In the genomic region with DNA sequence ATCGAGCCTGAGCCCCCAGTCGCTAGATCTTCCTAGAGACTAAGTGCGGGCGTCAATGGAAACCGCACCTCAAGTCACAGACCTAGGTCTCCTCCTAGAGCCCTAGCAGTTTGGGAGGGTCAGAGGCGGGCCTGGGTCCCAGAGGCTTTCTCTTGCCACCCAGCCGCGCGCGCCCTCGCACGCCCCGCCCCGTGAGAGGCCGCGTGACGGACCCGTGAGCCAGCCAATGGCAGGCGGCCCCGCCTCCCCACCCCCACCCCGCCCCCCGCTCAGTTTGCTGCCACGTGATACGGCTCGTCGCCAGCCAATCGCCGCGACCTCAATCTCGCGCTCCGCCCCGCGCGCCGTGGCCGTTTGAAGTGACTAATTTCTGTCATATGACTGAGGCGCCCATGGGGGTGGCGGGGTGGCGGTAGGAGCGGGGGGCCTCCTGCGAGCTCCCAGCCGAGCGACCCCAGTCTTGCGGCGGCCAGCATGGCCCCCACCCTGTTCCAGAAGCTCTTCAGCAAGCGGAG, we compare ENCODE assay signal across 8 mouse cellular contexts. TPM values are rescaled to one million over a fixed set of nuclear protein-coding genes. Genes with fewer than 3 reads are reported as not detected.
A peak's percentile ranks its signal among the peaks of the same experiment; 100 is the strongest.
DNase-seq lines count a peak whose midpoint lies in the region; ATAC-seq and TF ChIP-seq lines count a peak whose summit lies in the region.

A gene (plus strand): TSS at position 377 of the 515 bp plus-strand sequence.

- peak within 1 kb of the TSS; percentile 96 for H3K9ac ChIP-seq in ES-E14 (ENCODE audit: insufficient read depth, low read depth, low read length, poor library complexity, severe bottlenecking)
- H3K9ac ChIP-seq in forebrain, embryonic 15.5 days (replicated peaks), result peak within 1 kb of the TSS; percentile 83
- H3K9ac ChIP-seq in lung, embryonic 14.5 days, result peak within 1 kb of the TSS; percentile 94

- H3K9me3 ChIP-seq in ES-E14 (ENCODE audit: control insufficient read depth, insufficient read depth, low read depth, low read length), result no peaks in the 10 kb centered on the region
- H3K9me3 ChIP-seq in forebrain, embryonic 15.5 days, result no peaks in the 10 kb centered on the region
- H3K9me3 ChIP-seq in lung, embryonic 14.5 days (ENCODE audit: low read depth, low read length), result no peaks in the 10 kb centered on the region

- peak within 1 kb of the TSS; percentile 42; the same call in 1 of the 2 replicates for H3K27ac ChIP-seq in ES-E14 (ENCODE audit: insufficient read depth, low read depth, low read length, poor library complexity, severe bottlenecking)
- H3K27ac ChIP-seq in forebrain, embryonic 15.5 days (replicated peaks), result peak within 1 kb of the TSS; percentile 79
- H3K27ac ChIP-seq in layer of hippocampus, adult 2 months, result peak within 1 kb of the TSS; percentile 99
- H3K27ac ChIP-seq in lung, embryonic 14.5 days (ENCODE audit: low read depth), result peak within 1 kb of the TSS; percentile 87
- peak within 1 kb of the TSS; percentile 94 for H3K27ac ChIP-seq in olfactory bulb, adult 2 months (ENCODE audit: insufficient read depth, low read depth, low read length)
- H3K27ac ChIP-seq in thymus, adult 2 months (ENCODE audit: control insufficient read depth, insufficient read depth, low read length), result peak within 1 kb of the TSS; percentile 57

- TF ChIP-seq CTCF in layer of hippocampus, adult 2 months (conservative IDR thresholded peaks at IDR 0.05), result no peak
- no peak for TF ChIP-seq CTCF in lung, embryonic 14.5 days (IDR thresholded peaks at IDR 0.05; ENCODE audit: low read depth)
- no peak for TF ChIP-seq CTCF in olfactory bulb, adult 2 months (IDR thresholded peaks at IDR 0.05; ENCODE audit: insufficient read depth, low read depth, low read length)
- TF ChIP-seq CTCF in thymus, adult 2 months (IDR thresholded peaks at IDR 0.05; ENCODE audit: borderline replicate concordance, control insufficient read depth, extremely low read depth, insufficient read depth, low read length, poor library complexity), result no peak

- peak within 1 kb of the TSS; percentile 59 for H3K4me2 ChIP-seq in forebrain, embryonic 15.5 days (replicated peaks)
- peak within 1 kb of the TSS; percentile 84 for H3K4me2 ChIP-seq in lung, embryonic 14.5 days

- TF ChIP-seq POLR2A in olfactory bulb, adult 2 months (IDR thresholded peaks at IDR 0.05; ENCODE audit: insufficient read depth, low read depth, low read length), result peak; percentile 85
- TF ChIP-seq POLR2A in thymus, adult 2 months (IDR thresholded peaks at IDR 0.05; ENCODE audit: control insufficient read depth, extremely low read depth, insufficient read depth, low read length, poor library complexity), result 0 out of 2 replicates have a peak, but pooled peaks have one; percentile 29

- DNase-seq in ES-E14 (ENCODE audit: low read depth, low spot score), result peak; percentile 79
- peak; percentile 93 for DNase-seq in cerebellum, adult 11-12 months
- peak; percentile 94 for DNase-seq in heart, postnatal 36 days
- peak; percentile 94 for DNase-seq in layer of hippocampus, adult 2 months (ENCODE audit: low spot score in 2 of 2)
- DNase-seq in lung, embryonic 14.5 days, result peak; percentile 97
- peak; percentile 92 for DNase-seq in thymus, adult 2 months

- H3K4me3 ChIP-seq in ES-E14 (ENCODE audit: insufficient read depth in 1 of 2, low read depth in 1 of 2, low read length in 2 of 2, poor library complexity in 1 of 2, severe bottlenecking in 1 of 2), result peak within 1 kb of the TSS; percentile 86 to 93
- H3K4me3 ChIP-seq in forebrain, embryonic 15.5 days, result peak within 1 kb of the TSS; percentile 62
- peak within 1 kb of the TSS; percentile 74 for H3K4me3 ChIP-seq in layer of hippocampus, adult 2 months
- H3K4me3 ChIP-seq in lung, embryonic 14.5 days (ENCODE audit: low read depth, low read length), result peak within 1 kb of the TSS; percentile 92
- peak within 1 kb of the TSS; percentile 79 for H3K4me3 ChIP-seq in olfactory bulb, adult 2 months (ENCODE audit: insufficient read depth, low read depth, low read length)
- H3K4me3 ChIP-seq in thymus, adult 2 months (ENCODE audit: control insufficient read depth, insufficient read depth, low read length), result peak within 1 kb of the TSS; percentile 78

- intact Hi-C loops in heart, postnatal 36 days (cut with DNase I), result loop anchor here (2.0 kb wide), 1 partner anchor 85 kb away; a partner anchor contains a TSS

- peaks cover 0 to 3% of the 10 kb centered on the region in 2 experiments; a peak in 1 of 4 replicates for H3K4me1 ChIP-seq in ES-E14 (ENCODE audit: control insufficient read depth in 2 of 2, insufficient read depth in 2 of 2, low read length in 2 of 2, poor library complexity in 1 of 2)
- peaks cover 23% of the 10 kb centered on the region for H3K4me1 ChIP-seq in forebrain, embryonic 15.5 days
- peaks cover 8% of the 10 kb centered on the region; the same call in 1 of the 2 replicates for H3K4me1 ChIP-seq in lung, embryonic 14.5 days (ENCODE audit: insufficient read depth)
- 0 out of 2 replicates have a peak, but pooled peaks cover 6% of the 10 kb centered on the region for H3K4me1 ChIP-seq in olfactory bulb, adult 2 months (ENCODE audit: control insufficient read depth, insufficient read depth, low read length)
- H3K4me1 ChIP-seq in thymus, adult 2 months (replicated peaks; ENCODE audit: control insufficient read depth, insufficient read depth, low read length), result peaks cover 4% of the 10 kb centered on the region; the same call in 1 of the 2 replicates

- ATAC-seq in forebrain, embryonic 15.5 days (replicated peaks), result peak; percentile 97
- ATAC-seq in lung, embryonic 14.5 days (ENCODE audit: insufficient read depth), result peak; percentile 97

- in situ Hi-C loops in ES-E14 (cut with MboI; ENCODE audit: low sequenced_read_pairs in 2 of 2, unreplicated experiment in 2 of 2), result no loop called here

- no peaks in the 10 kb centered on the region for H3K36me3 ChIP-seq in ES-E14 (ENCODE audit: control insufficient read depth, insufficient read depth, low read length, poor library complexity, severe bottlenecking)
- H3K36me3 ChIP-seq in forebrain, embryonic 15.5 days, result no peaks in the 10 kb centered on the region
- H3K36me3 ChIP-seq in lung, embryonic 14.5 days (ENCODE audit: insufficient read depth), result no peaks in the 10 kb centered on the region
- no peaks in the 10 kb centered on the region for H3K36me3 ChIP-seq in thymus, adult 2 months (ENCODE audit: control insufficient read depth, insufficient read depth, low read length)

- WGBS in forebrain, embryonic 15.5 days, result under 1% methylated on average over 47 of the region's 47 CpGs
- WGBS in lung, embryonic 14.5 days, result under 1% methylated on average over 47 of the region's 47 CpGs
- under 1% methylated on average over 47 of the region's 47 CpGs for WGBS in olfactory bulb, adult 2 months
- WGBS in thymus, adult 2 months, result under 1% methylated on average over 40 of the region's 47 CpGs

- H3K27me3 ChIP-seq in forebrain, embryonic 15.5 days, result no peaks in the 10 kb centered on the region
- H3K27me3 ChIP-seq in lung, embryonic 14.5 days (ENCODE audit: insufficient read depth, low read length), result no peaks in the 10 kb centered on the region
- no peaks in the 10 kb centered on the region for H3K27me3 ChIP-seq in thymus, adult 2 months (ENCODE audit: control insufficient read depth, insufficient read depth, low read length)

TF ChIP-seq in ES-E14, 5 proteins besides CTCF, POLR2A, EP300 and RAD21:
- no peak for TF ChIP-seq MAFK (IDR thresholded peaks at IDR 0.05; ENCODE audit: insufficient read depth, low read depth, low read length)
- 0 out of 2 replicates have a peak, but pooled peaks have one; percentile 42 for TF ChIP-seq ZNF384 (IDR thresholded peaks at IDR 0.05; ENCODE audit: low read depth, low read length)
- no peak for TF ChIP-seq HCFC1 (IDR thresholded peaks at IDR 0.05; ENCODE audit: borderline replicate concordance, insufficient read depth, low read length)
- no peak for TF ChIP-seq ZC3H11A (IDR thresholded peaks at IDR 0.05; ENCODE audit: borderline replicate concordance, low read depth, low read length)

RNA-seq across cellular contexts. Expression of the gene that starts here (rescaled TPM):
- 13.5 and 13.9 TPM in 2 replicates for total RNA-seq in ES-E14 (2012; rRNA removed)
- polyA plus RNA-seq in forebrain, embryonic 15.5 days (2015; fragmentation: Nextera tagmentation; extraction: Ambion mirVana), result 10.9 and 12.5 TPM in 2 replicates
- total RNA-seq in heart, postnatal 36 days (2021), result 10 to 100 TPM; 39.0 to 41.1 TPM
- total RNA-seq in layer of hippocampus, adult 2 months (2021), result 10 to 100 TPM; 34.5 to 34.9 TPM
- 11.1 and 12.4 TPM in 2 replicates for polyA plus RNA-seq in lung, embryonic 14.5 days (2014; fragmentation: Nextera tagmentation; extraction: Ambion mirVana)
- polyA plus RNA-seq in olfactory bulb, adult 2 months (2012; ENCODE audit: insufficient read depth, insufficient read length, low replicate concordance, missing spikeins), result not detected in 2 replicates
- polyA plus RNA-seq in thymus, adult 2 months (2012; rRNA removed), result 2.7 and 3.2 TPM in 2 replicates

Comparison
In these comparisons a context has a peak if more than half of its experiments do, and no peak if none do; other contexts are left out.
1. Peak in every context shown above with its lines: DNase-seq, ATAC-seq, H3K4me3 ChIP-seq and H3K27ac ChIP-seq.
2. H3K27ac ChIP-seq: peak in every context shown above with its lines; median percentile 99 in layer of hippocampus, adult 2 months; 94 in olfactory bulb, adult 2 months; 87 in lung, embryonic 14.5 days; 79 in forebrain, embryonic 15.5 days; 57 in thymus, adult 2 months; 42 in ES-E14.